Mouse (Mus musculus) lung, adult 2 months (tissue): ENCODE measurements around the gene Uspl1.

Source experiments
- CTCF ChIP-seq: fragments of 200-500 bp; IDR thresholded peaks from 2 replicates; pipeline ENCODE4 v1.5.1; 2011; ENCODE audit warnings: mild to moderate bottlenecking, low read length, control low read depth; ENCODE audit not compliant: insufficient read depth
- POLR2A ChIP-seq: fragments of 200-500 bp; IDR thresholded peaks from 2 replicates; pipeline ENCODE4 v1.6.1; 2011; ENCODE audit warnings: low read depth, mild to moderate bottlenecking, control low read depth, low read length, borderline replicate concordance; ENCODE audit errors: extremely low read depth

GRCm38 (mm10) chr5:149140336-149140735 is 43.8 kb upstream of the Uspl1 start:
- TF ChIP-seq POLR2A (no peak), CTCF (no peak)
